Mouse (Mus musculus) embryo, embryonic 10 days (tissue): Measurements from ENCODE around the gene Gm9913.

Experiments used
- DNase-seq: peaks from one replicate; pipeline ENCODE4 v3.0.0-alpha.2; 2015; ENCODE audit warnings: low spot score

Gene Gm9913

GRCm38 (mm10) chr2:125505006-125505745 is at the start of gene Gm9913:
TSS of gene Gm9913 (plus strand) at chr2:125505089.
- DNase-seq, result peak; percentile 78

GRCm38 (mm10) chr2:125456059-125456789 is 48.7 kb upstream of the Gm9913 start:
- no peak for DNase-seq

GRCm38 (mm10) chr2:125459087-125459486 is 45.8 kb upstream of the Gm9913 start:
- DNase-seq, result no peak

GRCm38 (mm10) chr2:125464036-125464435 is 40.9 kb upstream of the Gm9913 start:
- DNase-seq, result no peak

GRCm38 (mm10) chr2:125470553-125471295 is 34.2 kb upstream of the Gm9913 start:
- DNase-seq, result peak; percentile 34

GRCm38 (mm10) chr2:125471721-125472120 is 33.2 kb upstream of the Gm9913 start:
- DNase-seq, result no peak

GRCm38 (mm10) chr2:125473228-125473627 is 31.7 kb upstream of the Gm9913 start:
- DNase-seq, result no peak

- DNase-seq, result no peak
These were observed 30.2 kb upstream of the Gm9913 start for GRCm38 (mm10) chr2:125474690-125475089.

GRCm38 (mm10) chr2:125476231-125476630 is 28.7 kb upstream of the Gm9913 start:
- no peak for DNase-seq

GRCm38 (mm10) chr2:125477367-125477766 is 27.5 kb upstream of the Gm9913 start:
- no peak for DNase-seq

- no peak for DNase-seq
These were observed 26.2 kb upstream of the Gm9913 start for GRCm38 (mm10) chr2:125478705-125479104.

GRCm38 (mm10) chr2:125480057-125480456 is 24.8 kb upstream of the Gm9913 start:
- no peak for DNase-seq

GRCm38 (mm10) chr2:125481116-125481515 is 23.8 kb upstream of the Gm9913 start:
- DNase-seq, result no peak

- DNase-seq, result no peak
These were observed 23.2 kb upstream of the Gm9913 start for GRCm38 (mm10) chr2:125481531-125482317.

GRCm38 (mm10) chr2:125484164-125484563 is 20.7 kb upstream of the Gm9913 start:
- no peak for DNase-seq

GRCm38 (mm10) chr2:125484910-125485309 is 20.0 kb upstream of the Gm9913 start:
- peak; percentile 35 for DNase-seq

GRCm38 (mm10) chr2:125489979-125490378 is 14.9 kb upstream of the Gm9913 start:
- DNase-seq, result no peak

- DNase-seq, result no peak
These were observed 12.6 kb upstream of the Gm9913 start for GRCm38 (mm10) chr2:125492050-125492900.

- DNase-seq, result no peak
These were observed 10.6 kb upstream of the Gm9913 start for GRCm38 (mm10) chr2:125494291-125494690.

- DNase-seq, result no peak
These were observed 9.8 kb upstream of the Gm9913 start for GRCm38 (mm10) chr2:125494831-125495812.
